Mouse (Mus musculus): ENCODE results near the gene Vmn1r210.
"Not testable (repeated sequence)": the region's sequence is repeated elsewhere in the genome, so short reads cannot be mapped to it uniquely, and the experiment has no call there.

Gene Vmn1r210

DNA sequence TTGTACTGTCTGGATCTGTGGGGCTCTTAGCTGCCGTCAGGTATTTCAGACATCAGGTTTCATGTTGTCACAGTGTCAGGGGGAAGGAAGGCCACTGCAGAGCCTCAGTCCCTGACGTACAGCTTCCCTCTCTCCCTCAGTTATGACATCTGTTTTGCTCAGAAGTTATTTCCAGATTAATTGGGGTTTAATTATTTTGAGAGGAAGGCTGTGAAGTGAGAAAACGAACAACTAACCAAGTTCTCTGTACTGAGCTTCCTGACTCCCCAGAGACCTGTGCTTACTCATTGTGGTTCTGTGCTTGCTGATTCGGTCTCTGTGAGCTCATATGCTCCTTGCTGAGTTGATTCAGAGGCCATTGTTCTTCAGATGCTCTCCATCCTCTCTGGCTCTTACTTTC lies at the start of gene Vmn1r210:
Gene Vmn1r210 (minus strand): TSS at position 101 of the 400 bp plus-strand sequence.
- no peak for DNase-seq (ENCODE audit: low spot score)

DNA sequence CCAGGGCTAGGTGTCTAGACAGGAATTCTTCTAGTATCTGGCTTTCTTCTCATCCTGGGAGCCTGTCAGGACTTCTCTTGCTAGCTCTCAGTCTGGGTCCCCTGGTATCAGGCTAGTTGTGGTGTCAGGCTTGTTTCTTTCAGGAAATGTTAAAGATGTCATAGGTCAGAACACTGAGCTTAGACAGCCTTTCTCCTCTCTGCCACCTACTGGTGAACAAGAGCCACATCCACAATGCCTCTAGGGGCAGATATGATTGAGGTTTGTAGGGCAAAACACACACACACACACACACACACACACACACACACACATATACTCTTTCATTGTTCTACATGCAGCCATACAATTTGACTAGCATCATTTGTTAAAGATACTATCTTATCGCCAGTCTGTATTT lies 48.1 kb upstream of the Vmn1r210 start:
- no peak for DNase-seq (ENCODE audit: low spot score)

DNA sequence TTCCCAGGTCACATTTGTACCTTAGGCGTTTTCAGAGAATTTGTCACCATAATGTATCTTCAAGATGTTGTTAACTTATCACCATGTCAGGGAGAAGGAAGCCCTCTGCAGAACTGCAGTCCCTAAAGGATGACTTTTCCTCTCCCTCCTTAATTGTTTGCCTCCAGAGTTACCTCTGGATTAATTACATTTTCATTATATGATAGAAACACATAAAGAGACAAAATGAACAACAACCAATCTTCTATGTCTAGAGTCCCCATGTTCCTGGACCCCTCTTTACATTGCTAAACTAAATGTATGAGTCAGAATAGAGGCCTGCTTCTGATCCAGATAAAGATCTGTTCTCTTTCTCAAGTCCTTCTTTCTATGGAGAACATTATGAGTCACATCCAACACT lies 26.3 kb upstream of the Vmn1r210 start, which contains the start of gene Vmn1r211:
Gene Vmn1r211 (minus strand): TSS at position 101 of the 400 bp plus-strand sequence.
- no peak for DNase-seq (ENCODE audit: low spot score)

DNA sequence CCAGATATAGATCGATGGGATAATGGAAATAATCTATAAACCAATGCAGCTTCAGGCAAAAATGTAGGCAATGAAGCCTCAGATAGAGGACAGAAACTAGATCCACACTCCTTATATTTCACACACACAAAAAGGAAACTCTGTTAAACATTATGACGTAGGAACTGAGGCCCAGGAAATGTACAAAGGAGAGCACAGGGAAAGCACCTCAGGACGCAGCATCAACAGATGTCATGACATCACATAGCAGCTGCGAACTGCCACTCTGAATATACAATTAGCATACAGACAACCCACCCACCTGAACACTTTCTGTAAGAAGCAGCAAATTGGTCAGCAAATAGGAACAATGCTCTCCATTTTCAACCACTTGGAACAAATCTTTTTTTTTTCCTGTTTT lies 23.6 kb upstream of the Vmn1r210 start:
- DNase-seq (ENCODE audit: low spot score) = no peak

DNA sequence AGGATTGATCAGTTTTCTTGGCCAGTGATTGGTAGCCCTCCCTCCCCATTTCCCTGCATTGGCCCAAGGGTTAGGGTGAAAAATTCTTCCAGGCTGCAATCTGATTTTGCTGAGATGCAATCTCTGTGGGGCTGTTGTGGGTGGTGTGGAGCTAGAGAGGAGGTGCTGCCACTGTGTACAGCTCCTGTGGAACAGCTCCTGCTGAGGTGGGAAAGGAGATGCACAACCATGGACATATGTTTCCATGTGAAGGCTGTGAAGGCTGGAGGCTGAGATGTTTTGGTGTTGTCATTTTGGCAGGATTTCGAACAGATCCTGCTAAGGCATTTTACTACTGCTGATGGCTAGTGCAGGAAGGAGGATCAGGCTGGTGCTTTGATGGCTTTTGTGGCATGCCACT lies 15.7 kb upstream of the Vmn1r210 start:
- no peak for DNase-seq (ENCODE audit: low spot score)

DNA sequence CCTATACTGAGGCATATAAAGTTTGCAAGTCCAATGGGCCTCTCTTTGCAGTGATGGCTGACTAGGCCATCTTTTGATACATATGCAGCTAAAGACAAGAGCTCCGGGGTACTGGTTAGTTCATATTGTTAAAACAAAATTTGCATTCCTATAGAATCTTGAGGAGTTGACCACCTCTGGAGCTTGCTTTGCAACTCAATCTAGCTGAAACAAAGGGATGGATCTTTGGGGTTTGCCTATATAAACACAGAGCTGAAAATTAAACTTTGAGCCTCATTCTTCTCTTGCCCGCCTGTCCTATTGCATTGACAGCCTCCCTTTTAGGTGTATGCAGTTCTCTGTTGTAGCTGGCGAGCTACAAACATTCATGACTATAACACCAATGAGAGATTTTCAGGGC lies 13.2 kb upstream of the Vmn1r210 start:
- DNase-seq (ENCODE audit: low spot score) = not testable (repeated sequence)

DNA sequence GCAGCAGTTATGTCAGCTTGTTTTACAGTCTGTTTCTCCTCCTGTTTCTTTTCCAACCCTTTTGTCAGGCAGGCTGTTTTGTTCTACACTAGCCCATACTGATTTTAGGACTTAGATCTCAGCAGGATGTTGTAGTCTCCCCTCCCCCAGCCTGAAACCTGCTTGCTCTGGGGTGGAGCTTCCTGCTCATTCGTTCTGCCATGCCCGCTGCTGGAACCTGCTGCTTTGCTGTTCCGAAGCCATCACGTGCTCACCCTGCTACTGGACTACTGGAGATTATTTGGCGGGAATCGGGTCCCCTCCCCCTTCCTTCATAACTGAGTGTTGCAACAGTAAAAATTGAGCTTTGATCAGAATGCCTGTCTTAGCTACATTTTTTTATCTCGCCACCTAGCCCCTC lies 1.8 kb downstream of the Vmn1r210 start:
- DNase-seq (ENCODE audit: low spot score) = not testable (repeated sequence)

DNA sequence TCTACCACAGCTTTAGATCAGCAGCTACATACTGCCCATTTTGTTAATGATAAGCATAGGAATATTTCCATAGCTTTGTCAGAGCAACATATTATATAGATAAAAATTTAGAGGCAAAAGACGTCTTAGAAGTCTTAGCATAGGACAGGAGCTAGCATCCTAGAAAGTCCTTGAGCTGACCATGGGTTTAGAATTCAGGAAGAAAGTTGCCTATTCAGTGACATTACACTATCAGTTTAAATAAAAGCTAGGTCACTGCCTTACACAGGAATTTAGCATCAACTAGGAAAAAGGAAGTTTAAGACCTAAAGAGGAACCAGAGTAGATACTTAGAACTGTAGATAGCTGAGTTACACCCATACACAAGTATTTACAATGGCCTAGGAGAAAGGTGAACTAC lies 9.5 kb downstream of the Vmn1r210 start:
- not testable (repeated sequence) for DNase-seq (ENCODE audit: low spot score)

DNA sequence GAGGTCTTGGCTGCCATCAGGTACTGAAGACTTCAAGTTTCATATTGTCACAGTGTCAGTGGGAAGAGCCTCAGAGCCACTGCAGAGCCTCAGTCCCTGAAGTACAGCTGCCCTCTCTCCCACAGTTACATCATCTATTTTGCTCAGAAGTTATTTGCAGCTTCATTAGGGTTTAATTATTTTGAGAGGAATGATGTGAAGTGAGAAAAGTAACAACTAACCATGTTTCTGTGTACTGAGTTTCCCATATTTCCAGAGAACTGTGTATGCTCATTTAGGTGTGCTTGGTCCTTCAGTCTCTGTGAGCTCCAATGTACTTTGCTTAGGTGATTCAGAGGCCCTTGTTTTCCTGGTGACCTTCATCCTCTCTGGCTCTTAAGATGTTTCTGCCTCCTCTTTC lies 21.6 kb downstream of the Vmn1r210 start, which contains the start of gene Vmn1r209:
Gene Vmn1r209 (minus strand): TSS at position 101 of the 400 bp plus-strand sequence.
- DNase-seq (ENCODE audit: low spot score) = not testable (repeated sequence)

DNA sequence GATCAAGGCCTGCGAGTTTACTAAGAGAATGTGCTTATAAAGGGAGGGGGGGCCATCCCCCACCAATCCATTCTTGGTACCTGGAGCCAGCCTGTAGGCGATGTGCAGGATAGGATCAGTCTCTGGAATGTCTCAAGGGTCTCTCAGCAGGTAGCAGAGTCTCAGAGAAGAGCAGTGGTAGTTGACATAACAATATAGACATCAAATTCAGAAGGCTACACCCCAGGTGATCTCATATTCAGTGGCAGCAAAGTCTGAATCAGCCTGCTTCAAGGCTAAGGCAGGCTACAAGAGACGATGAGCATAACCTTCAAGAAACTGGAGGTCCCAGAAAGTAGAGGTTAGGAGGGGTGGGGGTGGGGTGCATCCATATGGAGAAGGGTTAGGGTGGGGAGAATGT lies 43.1 kb downstream of the Vmn1r210 start:
- not testable (repeated sequence) for DNase-seq (ENCODE audit: low spot score)

DNA sequence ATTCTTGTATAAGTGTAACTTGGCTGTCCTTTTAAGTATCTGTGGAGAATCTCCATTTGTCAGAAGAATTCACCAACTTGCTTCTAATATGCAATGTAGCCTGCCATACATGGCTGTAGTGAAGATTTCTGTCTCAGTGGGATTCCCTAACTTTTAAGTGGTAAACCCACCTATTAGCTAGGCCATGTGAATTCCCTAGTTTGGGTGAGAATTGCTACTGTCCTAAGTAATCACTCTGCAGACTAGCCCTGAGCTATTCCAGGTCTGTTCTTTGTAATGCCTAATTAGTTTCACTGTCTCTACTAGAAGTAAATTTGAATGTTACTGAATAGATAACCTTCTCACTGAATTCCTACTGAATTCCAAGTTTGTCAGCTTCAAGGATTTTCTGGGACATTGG lies 47.0 kb downstream of the Vmn1r210 start:
- DNase-seq (ENCODE audit: low spot score) = not testable (repeated sequence)

DNA sequence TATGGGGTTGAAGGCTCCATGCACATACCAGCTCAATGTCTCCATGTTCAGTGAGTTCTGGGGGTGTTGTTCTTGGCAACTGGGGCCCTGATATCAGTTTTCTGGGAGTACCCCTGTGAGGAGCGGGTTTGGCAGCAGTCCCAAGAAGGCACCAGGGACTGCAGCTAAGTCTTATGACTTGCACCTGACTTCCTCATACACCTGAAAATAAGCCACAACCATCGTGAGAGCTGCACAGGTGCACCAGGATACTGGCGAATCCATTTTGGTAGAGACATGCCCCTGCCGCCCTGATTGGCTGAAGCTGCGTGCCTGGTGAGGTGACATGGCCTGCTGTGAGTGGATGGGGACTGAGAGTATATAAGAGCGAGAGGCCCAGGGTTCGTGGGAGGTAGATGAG lies 53.8 kb downstream of the Vmn1r210 start, which contains the start of gene Vmn1r208:
Gene Vmn1r208 (minus strand): TSS at position 101 of the 400 bp plus-strand sequence.
- DNase-seq (ENCODE audit: low spot score) = not testable (repeated sequence)
